Mouse (Mus musculus): ENCODE data around the gene Cc2d2b. TPM values are rescaled to one million over a fixed set of nuclear protein-coding genes. Genes with fewer than 3 reads are reported as not detected.
A peak's percentile ranks its signal among the peaks of the same experiment; 100 is the strongest.

Cc2d2b gene
- polyA plus RNA-seq (2014; fragmentation: Nextera tagmentation; extraction: Ambion mirVana) = 0.55 TPM in 1 of 2 replicates, not detected in the other

DNA sequence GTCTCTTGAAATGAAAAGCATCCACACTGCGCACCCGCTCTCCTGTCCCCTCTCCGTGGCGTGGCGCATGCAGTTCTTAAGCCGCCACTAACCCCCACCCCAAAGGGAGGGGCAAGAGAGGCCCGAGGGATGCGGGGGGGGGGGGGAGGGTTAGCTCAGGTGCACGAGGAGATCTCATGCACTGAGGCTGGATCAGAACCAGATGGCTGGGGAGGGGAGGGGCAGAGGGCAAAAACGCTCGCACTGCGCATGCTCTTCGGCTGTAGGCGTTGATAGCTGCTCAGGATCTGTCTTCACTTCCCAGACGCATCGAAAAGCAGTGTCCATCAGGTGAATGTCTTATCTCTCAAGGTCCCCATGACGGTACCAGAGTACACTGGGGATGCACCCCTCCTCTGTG lies at the start of gene Cc2d2b:
Gene Cc2d2b, plus strand, starts transcription at position 195 of the 400 bp plus-strand sequence.
- ATAC-seq (ENCODE audit: low FRiP score) (no peak), DNase-seq (ENCODE audit: low spot score) (no peak)
- H3K36me3 ChIP-seq (replicated peaks; ENCODE audit: control insufficient read depth, insufficient read depth) = no peaks in the 10 kb centered on the region
- no peak within 1 kb of the TSS for H3K27ac ChIP-seq
- 65% methylated on average over 16 of the region's 17 CpGs for WGBS
- H3K4me1 ChIP-seq (replicated peaks; ENCODE audit: control insufficient read depth, insufficient read depth, low read length) = no peaks in the 10 kb centered on the region
- no peak within 1 kb of the TSS for H3K4me3 ChIP-seq (replicated peaks; ENCODE audit: low read length)
- H3K9me3 ChIP-seq (ENCODE audit: control insufficient read depth, low read length) = no peaks in the 10 kb centered on the region
- H3K9ac ChIP-seq = no peak within 1 kb of the TSS
- H3K27me3 ChIP-seq (ENCODE audit: control insufficient read depth, insufficient read depth, low read length) = no peaks in the 10 kb centered on the region
- H3K4me2 ChIP-seq (replicated peaks) = no peak within 1 kb of the TSS

DNA sequence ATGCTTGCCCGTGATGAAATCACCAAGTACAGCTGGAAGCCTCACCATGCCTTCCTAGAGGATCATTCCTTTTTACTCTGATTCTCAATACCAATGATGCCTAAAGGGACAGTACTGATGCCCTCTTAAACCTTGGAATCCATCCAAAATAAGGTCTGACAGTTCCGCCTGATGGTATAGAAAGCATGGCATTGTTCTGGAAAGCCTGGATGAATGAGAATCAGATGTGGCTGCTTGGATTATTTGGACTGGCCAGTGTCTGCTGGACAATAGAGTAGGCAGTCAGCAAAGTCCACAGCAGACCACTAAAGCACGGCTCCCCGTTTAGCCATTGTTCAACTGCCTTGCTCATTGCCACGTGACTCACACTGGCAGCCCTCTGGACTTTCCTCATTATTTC lies 48.7 kb upstream of the Cc2d2b start:
- Histone ChIP-seq H3K4me2 (replicated peaks) (no peak overlapping the region), H3K9me3 (ENCODE audit: control insufficient read depth, low read length) (no peaks in the 10 kb centered on the region), H3K27ac (no peak overlapping the region), H3K27me3 (ENCODE audit: control insufficient read depth, insufficient read depth, low read length) (no peaks in the 10 kb centered on the region), H3K4me1 (replicated peaks; ENCODE audit: control insufficient read depth, insufficient read depth, low read length) (no peaks in the 10 kb centered on the region), H3K9ac (no peak overlapping the region), H3K36me3 (replicated peaks; ENCODE audit: control insufficient read depth, insufficient read depth) (no peaks in the 10 kb centered on the region), H3K4me3 (replicated peaks; ENCODE audit: low read length) (no peak overlapping the region)
- WGBS = 37% methylated on average over 5 of the region's 5 CpGs
- no peak for ATAC-seq (ENCODE audit: low FRiP score)
- no peak for DNase-seq (ENCODE audit: low spot score)

DNA sequence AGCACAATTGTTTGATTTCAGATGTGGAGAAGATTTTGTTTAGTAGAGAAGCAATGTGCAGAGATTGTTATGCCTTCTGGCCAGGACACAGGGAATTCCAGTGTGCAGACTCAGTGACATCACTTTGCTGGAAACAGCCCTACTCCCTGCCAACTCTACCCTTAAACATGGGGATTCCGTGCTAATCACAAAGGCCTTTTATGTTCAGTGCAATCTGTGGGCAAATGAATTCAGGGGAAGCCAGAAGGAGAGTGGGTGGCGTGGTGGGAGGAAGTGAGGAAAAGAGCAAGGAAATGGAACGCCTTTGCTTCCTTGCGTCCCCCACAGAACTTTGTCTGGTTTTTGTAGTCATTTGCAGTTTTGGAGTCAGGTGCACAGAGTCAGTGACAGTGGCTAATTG lies 46.1 kb upstream of the Cc2d2b start:
- H3K9ac ChIP-seq = no peak overlapping the region
- no peaks in the 10 kb centered on the region for H3K9me3 ChIP-seq (ENCODE audit: control insufficient read depth, low read length)
- DNase-seq (ENCODE audit: low spot score) (no peak), ATAC-seq (ENCODE audit: low FRiP score) (0 out of 2 replicates have a peak, but pooled peaks have one; percentile 37)
- H3K4me2 ChIP-seq (replicated peaks) = no peak overlapping the region
- WGBS = 45% methylated on average over 4 of the region's 4 CpGs
- no peaks in the 10 kb centered on the region for H3K36me3 ChIP-seq (replicated peaks; ENCODE audit: control insufficient read depth, insufficient read depth)
- H3K4me1 ChIP-seq (replicated peaks; ENCODE audit: control insufficient read depth, insufficient read depth, low read length) = no peaks in the 10 kb centered on the region
- no peak overlapping the region for H3K27ac ChIP-seq
- H3K4me3 ChIP-seq (replicated peaks; ENCODE audit: low read length) = no peak overlapping the region
- H3K27me3 ChIP-seq (ENCODE audit: control insufficient read depth, insufficient read depth, low read length) = no peaks in the 10 kb centered on the region

DNA sequence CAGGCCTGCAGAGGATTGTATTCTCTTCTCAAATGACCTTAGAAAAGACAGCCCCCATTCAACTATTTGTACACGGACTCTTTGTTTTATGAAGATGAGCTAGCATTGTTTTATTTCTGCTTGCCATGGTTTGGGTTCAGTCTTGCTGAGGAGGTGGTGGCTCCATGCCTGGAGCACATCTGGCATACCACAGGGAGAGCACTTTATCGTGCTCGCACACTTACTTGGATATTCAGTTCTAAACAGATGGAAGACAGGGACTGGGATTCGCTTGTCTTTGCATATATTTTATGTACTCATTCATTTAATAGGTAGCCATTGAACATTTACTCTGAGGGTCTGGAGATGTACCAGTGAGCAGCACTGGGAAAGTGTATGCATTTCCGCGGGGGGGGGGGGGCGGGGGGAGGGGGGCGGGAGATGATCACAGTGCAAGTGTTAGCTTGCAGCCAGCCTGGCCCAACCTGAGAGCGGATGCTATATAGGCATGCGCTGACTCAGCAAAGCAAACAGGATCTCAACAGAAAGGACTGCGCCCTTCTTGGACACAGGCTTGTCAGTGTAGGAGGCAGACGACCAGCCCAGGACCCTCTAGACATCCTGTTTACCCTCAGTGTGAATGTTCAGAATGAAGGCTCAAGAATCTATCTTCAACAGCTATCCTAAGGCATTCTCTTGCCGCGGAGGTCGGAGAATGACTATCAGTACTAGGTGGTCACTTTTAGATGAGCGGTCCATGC lies 35.5 kb upstream of the Cc2d2b start:
- Histone ChIP-seq H3K9me3 (ENCODE audit: control insufficient read depth, low read length) (no peaks in the 10 kb centered on the region), H3K4me3 (replicated peaks; ENCODE audit: low read length) (no peak overlapping the region), H3K36me3 (replicated peaks; ENCODE audit: control insufficient read depth, insufficient read depth) (no peaks in the 10 kb centered on the region), H3K4me2 (replicated peaks) (no peak overlapping the region), H3K27me3 (ENCODE audit: control insufficient read depth, insufficient read depth, low read length) (no peaks in the 10 kb centered on the region), H3K9ac (no peak overlapping the region), H3K27ac (no peak overlapping the region), H3K4me1 (replicated peaks; ENCODE audit: control insufficient read depth, insufficient read depth, low read length) (no peaks in the 10 kb centered on the region)
- ATAC-seq (ENCODE audit: low FRiP score) = peak; percentile 37; the same call in 1 of the 2 replicates
- DNase-seq (ENCODE audit: low spot score) = no peak
- WGBS = 82% methylated on average over 16 of the region's 16 CpGs

DNA sequence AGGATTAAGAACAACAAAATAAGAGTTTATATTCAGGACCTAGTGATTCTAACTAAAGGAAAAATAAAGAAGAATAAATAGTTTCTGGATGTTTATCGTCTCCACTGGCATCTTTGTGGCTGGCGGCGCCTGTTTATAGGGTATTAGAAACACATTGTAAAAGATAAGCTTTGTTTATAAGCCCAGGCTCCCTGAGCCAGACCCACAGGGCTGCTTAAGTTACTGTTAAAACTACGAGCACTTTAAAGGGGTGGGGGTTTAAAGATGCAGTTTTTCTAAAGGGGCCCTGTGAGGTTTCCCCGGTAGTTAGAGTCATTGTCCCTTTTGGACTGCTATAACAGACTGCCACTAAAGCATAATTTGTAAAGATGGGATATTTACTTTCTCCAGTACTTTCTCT lies 33.9 kb upstream of the Cc2d2b start:
- H3K4me1 ChIP-seq (replicated peaks; ENCODE audit: control insufficient read depth, insufficient read depth, low read length) = no peaks in the 10 kb centered on the region
- 83% methylated on average over 5 of the region's 5 CpGs for WGBS
- no peak for ATAC-seq (ENCODE audit: low FRiP score)
- H3K36me3 ChIP-seq (replicated peaks; ENCODE audit: control insufficient read depth, insufficient read depth) = no peaks in the 10 kb centered on the region
- no peak for DNase-seq (ENCODE audit: low spot score)
- no peak overlapping the region for H3K9ac ChIP-seq
- H3K27ac ChIP-seq = no peak overlapping the region
- H3K4me2 ChIP-seq (replicated peaks) = no peak overlapping the region
- no peaks in the 10 kb centered on the region for H3K9me3 ChIP-seq (ENCODE audit: control insufficient read depth, low read length)
- H3K27me3 ChIP-seq (ENCODE audit: control insufficient read depth, insufficient read depth, low read length) = no peaks in the 10 kb centered on the region
- H3K4me3 ChIP-seq (replicated peaks; ENCODE audit: low read length) = no peak overlapping the region

DNA sequence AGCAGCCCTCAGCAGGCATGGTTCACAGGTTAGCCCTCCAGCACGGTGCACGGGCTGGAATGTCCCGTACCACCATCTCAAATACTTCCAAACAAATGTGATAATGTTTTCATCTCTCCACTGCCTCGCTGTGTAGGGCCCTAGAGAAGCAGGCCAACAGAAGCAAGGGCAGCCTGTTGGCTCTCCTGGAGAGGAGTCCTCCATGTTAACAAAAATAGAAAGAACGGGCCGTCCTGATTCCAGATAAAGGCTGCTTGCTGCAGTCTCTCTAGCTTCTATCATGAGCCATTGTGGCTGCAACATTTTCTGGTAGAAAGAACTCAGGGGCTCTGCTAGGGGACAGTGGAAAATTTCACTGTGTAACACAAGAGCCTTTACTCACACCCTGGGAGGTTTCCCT lies 31.6 kb upstream of the Cc2d2b start:
- Histone ChIP-seq H3K27me3 (ENCODE audit: control insufficient read depth, insufficient read depth, low read length) (no peaks in the 10 kb centered on the region), H3K9ac (no peak overlapping the region), H3K27ac (no peak overlapping the region), H3K4me2 (replicated peaks) (no peak overlapping the region), H3K36me3 (replicated peaks; ENCODE audit: control insufficient read depth, insufficient read depth) (no peaks in the 10 kb centered on the region), H3K4me3 (replicated peaks; ENCODE audit: low read length) (no peak overlapping the region), H3K4me1 (replicated peaks; ENCODE audit: control insufficient read depth, insufficient read depth, low read length) (no peaks in the 10 kb centered on the region), H3K9me3 (ENCODE audit: control insufficient read depth, low read length) (no peaks in the 10 kb centered on the region)
- WGBS = 86% methylated on average over 6 of the region's 6 CpGs
- DNase-seq (ENCODE audit: low spot score) = no peak
- ATAC-seq (ENCODE audit: low FRiP score) = no peak

DNA sequence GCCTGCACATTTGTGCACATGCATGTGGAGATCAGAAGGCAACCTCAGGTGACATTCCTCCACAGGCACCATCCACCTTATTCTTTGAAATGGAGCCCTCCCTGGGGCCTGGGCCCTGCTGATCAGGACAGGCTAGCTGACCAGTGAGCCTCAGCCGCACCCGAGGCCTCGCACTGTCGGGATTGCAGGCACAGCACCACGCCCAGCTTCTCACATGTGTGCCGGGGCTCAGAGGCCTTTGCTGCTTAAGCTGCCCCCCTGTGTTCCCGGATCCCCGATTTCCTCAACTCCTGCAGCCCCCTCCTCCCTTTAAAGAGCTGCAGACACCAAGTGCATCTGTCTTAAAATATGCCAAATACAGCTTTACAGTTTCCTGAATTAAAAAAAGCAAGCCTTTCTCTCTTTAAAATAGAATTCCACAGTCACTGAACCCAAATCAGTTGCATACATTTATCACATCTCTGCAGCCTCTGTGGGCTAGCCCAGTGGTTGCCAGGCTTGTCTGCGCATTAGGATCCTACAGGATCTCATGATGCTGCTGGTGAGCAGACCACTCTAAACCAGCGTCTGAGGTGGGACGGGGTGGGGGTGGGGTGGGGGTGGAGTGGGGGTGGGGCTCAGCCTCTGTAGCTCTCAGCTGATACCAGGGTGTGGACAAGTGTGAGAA lies 29.0 kb upstream of the Cc2d2b start:
- 70% methylated on average over 11 of the region's 11 CpGs for WGBS
- Histone ChIP-seq H3K27ac (no peak overlapping the region), H3K9me3 (ENCODE audit: control insufficient read depth, low read length) (no peaks in the 10 kb centered on the region), H3K36me3 (replicated peaks; ENCODE audit: control insufficient read depth, insufficient read depth) (no peaks in the 10 kb centered on the region), H3K27me3 (ENCODE audit: control insufficient read depth, insufficient read depth, low read length) (no peaks in the 10 kb centered on the region), H3K4me1 (replicated peaks; ENCODE audit: control insufficient read depth, insufficient read depth, low read length) (no peaks in the 10 kb centered on the region), H3K4me3 (replicated peaks; ENCODE audit: low read length) (no peak overlapping the region), H3K9ac (no peak overlapping the region), H3K4me2 (replicated peaks) (no peak overlapping the region)
- DNase-seq (ENCODE audit: low spot score) (no peak), ATAC-seq (ENCODE audit: low FRiP score) (no peak)

DNA sequence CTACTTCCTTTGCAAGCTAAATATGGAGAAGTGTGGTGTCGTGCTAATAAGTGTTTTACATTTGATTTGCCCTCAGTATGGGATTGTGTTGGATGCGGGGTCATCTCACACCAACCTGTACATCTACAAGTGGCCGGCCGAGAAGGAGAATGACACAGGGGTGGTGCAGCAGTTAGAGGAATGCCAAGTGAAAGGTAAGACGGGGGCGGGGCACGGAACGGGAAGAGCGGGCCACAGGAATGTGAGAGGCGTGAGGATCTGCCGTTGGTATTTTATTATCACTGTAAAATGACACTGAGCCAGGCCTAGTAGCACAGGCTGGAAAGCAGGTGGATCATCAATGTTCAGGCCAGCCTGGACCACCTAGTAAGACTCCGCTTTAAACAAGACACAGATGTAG lies 28.2 kb upstream of the Cc2d2b start:
- H3K4me1 ChIP-seq (replicated peaks; ENCODE audit: control insufficient read depth, insufficient read depth, low read length) = no peaks in the 10 kb centered on the region
- ATAC-seq (ENCODE audit: low FRiP score) (no peak), DNase-seq (ENCODE audit: low spot score) (no peak)
- no peaks in the 10 kb centered on the region for H3K36me3 ChIP-seq (replicated peaks; ENCODE audit: control insufficient read depth, insufficient read depth)
- H3K27me3 ChIP-seq (ENCODE audit: control insufficient read depth, insufficient read depth, low read length) = no peaks in the 10 kb centered on the region
- no peak overlapping the region for H3K4me2 ChIP-seq (replicated peaks)
- H3K9me3 ChIP-seq (ENCODE audit: control insufficient read depth, low read length) = no peaks in the 10 kb centered on the region
- WGBS = 93% methylated on average over 12 of the region's 12 CpGs
- no peak overlapping the region for H3K9ac ChIP-seq
- H3K27ac ChIP-seq = no peak overlapping the region
- H3K4me3 ChIP-seq (replicated peaks; ENCODE audit: low read length) = no peak overlapping the region

DNA sequence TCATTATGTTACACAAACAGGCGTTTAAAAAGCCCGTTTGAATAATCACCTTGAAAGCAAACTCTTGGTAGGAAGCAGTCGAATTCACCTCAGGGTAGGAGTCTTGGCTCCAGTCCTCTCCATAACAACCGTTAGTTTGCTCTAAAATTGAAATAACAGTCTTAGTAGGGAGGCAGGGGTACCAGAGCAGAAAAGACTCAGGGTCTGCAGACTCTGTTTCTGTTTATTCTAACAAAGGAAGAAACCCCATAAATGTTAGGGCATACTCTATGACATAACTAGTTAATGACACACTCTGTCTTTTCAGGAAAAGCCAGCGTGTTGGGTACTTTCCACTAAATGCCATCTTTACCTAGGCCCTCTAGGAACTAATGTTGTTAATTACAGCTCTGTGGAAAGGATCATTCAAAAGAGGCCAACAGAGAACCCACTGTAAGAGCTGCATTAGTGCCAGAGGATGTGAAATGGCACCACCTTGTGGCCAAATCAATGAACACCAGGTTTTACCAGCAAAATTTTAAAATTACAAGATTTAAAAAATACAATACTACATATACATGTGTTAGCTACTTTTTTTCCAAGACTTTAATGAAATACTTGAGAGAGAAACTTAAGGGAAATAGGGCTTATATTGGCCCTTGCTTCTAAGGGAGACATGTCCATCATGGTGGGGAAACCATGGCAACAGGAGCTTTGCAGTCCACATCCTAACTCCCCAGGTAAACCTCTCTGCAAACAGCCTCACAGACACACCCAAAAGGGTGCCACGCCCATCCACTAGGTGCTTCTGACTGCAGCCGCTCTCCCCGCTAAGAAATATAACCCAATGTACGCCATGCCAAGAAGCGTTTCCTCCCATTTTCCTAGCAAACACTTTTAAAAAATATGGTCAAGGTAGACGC lies 26.2 kb upstream of the Cc2d2b start:
- Histone ChIP-seq H3K4me1 (replicated peaks; ENCODE audit: control insufficient read depth, insufficient read depth, low read length) (no peaks in the 10 kb centered on the region), H3K27ac (no peak overlapping the region), H3K4me3 (replicated peaks; ENCODE audit: low read length) (no peak overlapping the region), H3K27me3 (ENCODE audit: control insufficient read depth, insufficient read depth, low read length) (no peaks in the 10 kb centered on the region), H3K36me3 (replicated peaks; ENCODE audit: control insufficient read depth, insufficient read depth) (no peaks in the 10 kb centered on the region), H3K9me3 (ENCODE audit: control insufficient read depth, low read length) (no peaks in the 10 kb centered on the region), H3K4me2 (replicated peaks) (no peak overlapping the region), H3K9ac (no peak overlapping the region)
- ATAC-seq (ENCODE audit: low FRiP score) (peak; percentile 82; the same call in 1 of the 2 replicates), DNase-seq (ENCODE audit: low spot score) (peak; percentile 85)
- 54% methylated on average over 11 of the region's 11 CpGs for WGBS

Data from hindbrain, embryonic 14.5 days (tissue).